Comparison of ENCODE assay signal across 13 mouse cellular contexts in genomic region chr13:28693078-28693477, GRCm38 (mm10).
DNase-seq lines count a peak whose midpoint lies in the region; ATAC-seq and TF ChIP-seq lines count a peak whose summit lies in the region.
"Had no signal": no experiment of that assay in that cellular context is flagged by ENCODE, and none has a peak within 500 bp of the region (broad histone marks: within the 10 kb centered on the region; RNA-seq: fewer than 3 reads in every experiment).

No protein-coding gene starts in this region.

- 67% methylated on average over 4 of the region's 4 CpGs for WGBS in heart, embryonic 13.5 days
- WGBS in heart, adult 2 months, result 85% methylated on average over 4 of the region's 4 CpGs
- WGBS in midbrain, embryonic 12.5 days, result 70% methylated on average over 4 of the region's 4 CpGs
- WGBS in midbrain, embryonic 16.5 days, result 64% methylated on average over 4 of the region's 4 CpGs
- WGBS in embryonic facial prominence, embryonic 13.5 days, result 61% methylated on average over 4 of the region's 4 CpGs

- no peak overlapping the region for H3K9ac ChIP-seq in heart, embryonic 13.5 days
- no peak overlapping the region for H3K9ac ChIP-seq in heart, adult 2 months (ENCODE audit: low read depth, low read length)
- H3K9ac ChIP-seq in midbrain, embryonic 12.5 days (replicated peaks), result no peak overlapping the region
- H3K9ac ChIP-seq in midbrain, embryonic 16.5 days (ENCODE audit: low read depth, low read length), result no peak overlapping the region
- no peak overlapping the region for H3K9ac ChIP-seq in embryonic facial prominence, embryonic 13.5 days

- H3K4me3 ChIP-seq in heart, embryonic 13.5 days, result no peak overlapping the region
- H3K4me3 ChIP-seq in heart, adult 2 months, result no peak overlapping the region
- no peak overlapping the region for H3K4me3 ChIP-seq in midbrain, embryonic 12.5 days
- no peak overlapping the region for H3K4me3 ChIP-seq in midbrain, embryonic 16.5 days (ENCODE audit: low read depth, low read length)
- no peak overlapping the region for H3K4me3 ChIP-seq in embryonic facial prominence, embryonic 13.5 days

- H3K27me3 ChIP-seq in heart, embryonic 13.5 days (replicated peaks), result no peaks in the 10 kb centered on the region
- no peaks in the 10 kb centered on the region for H3K27me3 ChIP-seq in heart, adult 2 months (ENCODE audit: control insufficient read depth, insufficient read depth, low read length)
- no peaks in the 10 kb centered on the region for H3K27me3 ChIP-seq in midbrain, embryonic 12.5 days
- H3K27me3 ChIP-seq in midbrain, embryonic 16.5 days (ENCODE audit: control insufficient read depth, insufficient read depth, low read depth, low read length), result no peaks in the 10 kb centered on the region
- no peaks in the 10 kb centered on the region for H3K27me3 ChIP-seq in embryonic facial prominence, embryonic 13.5 days

- ATAC-seq in heart, embryonic 13.5 days (ENCODE audit: extremely low read depth, insufficient number of reproducible peaks, low FRiP score, low TSS enrichment), result no peak
- ATAC-seq in midbrain, embryonic 12.5 days (ENCODE audit: low FRiP score, low read depth), result no peak
- ATAC-seq in midbrain, embryonic 16.5 days, result no peak
- no peak for ATAC-seq in embryonic facial prominence, embryonic 13.5 days (ENCODE audit: insufficient number of reproducible peaks, insufficient read depth, low FRiP score, low TSS enrichment, low read depth)

- H3K36me3 ChIP-seq in heart, embryonic 13.5 days, result no peaks in the 10 kb centered on the region
- no peaks in the 10 kb centered on the region for H3K36me3 ChIP-seq in heart, adult 2 months (ENCODE audit: control insufficient read depth, insufficient read depth, low read length)
- H3K36me3 ChIP-seq in midbrain, embryonic 12.5 days, result no peaks in the 10 kb centered on the region
- H3K36me3 ChIP-seq in midbrain, embryonic 16.5 days (ENCODE audit: control insufficient read depth, insufficient read depth, low read length), result no peaks in the 10 kb centered on the region
- no peaks in the 10 kb centered on the region for H3K36me3 ChIP-seq in embryonic facial prominence, embryonic 13.5 days

- intact Hi-C loops in heart, adult 2 months (cut with DNase I), result no loop called here

- TF ChIP-seq CTCF in heart, adult 2 months (IDR thresholded peaks at IDR 0.05), result no peak

- no peaks in the 10 kb centered on the region for H3K79me2 ChIP-seq in heart, adult 2 months (replicated peaks; ENCODE audit: control insufficient read depth, insufficient read depth, low read length)

- H3K4me1 ChIP-seq in heart, embryonic 13.5 days, result peaks cover 36% of the 10 kb centered on the region
- H3K4me1 ChIP-seq in heart, adult 2 months (ENCODE audit: control insufficient read depth, insufficient read depth, low read length), result peaks cover 3% of the 10 kb centered on the region
- peaks cover 31% of the 10 kb centered on the region for H3K4me1 ChIP-seq in midbrain, embryonic 12.5 days
- H3K4me1 ChIP-seq in midbrain, embryonic 16.5 days (ENCODE audit: control insufficient read depth, insufficient read depth, low read length), result peaks cover 11% of the 10 kb centered on the region
- H3K4me1 ChIP-seq in embryonic facial prominence, embryonic 13.5 days, result peaks cover 74% of the 10 kb centered on the region

- TF ChIP-seq POLR2A in heart, adult 2 months (IDR thresholded peaks at IDR 0.05; ENCODE audit: insufficient read depth, low read depth, low read length), result no peak

- no peak for DNase-seq in heart, adult 2 months
- DNase-seq in thymus, postnatal 25 days, result peak; percentile 49
- DNase-seq in left cerebral cortex, adult 9 months (ENCODE audit: low spot score in 2 of 2), result no peak
- no peak for DNase-seq in adrenal gland, adult 8-10 months
- DNase-seq: cerebellum, adult 18-20 months; heart, adult 11 months; heart, postnatal 14 days; kidney, postnatal 10 days; right cerebral cortex, postnatal 14 days had no signal

- no peak for TF ChIP-seq EP300 in heart, adult 2 months (IDR thresholded peaks at IDR 0.05; ENCODE audit: insufficient read depth, low read depth, low read length)

- H3K9me3 ChIP-seq in heart, embryonic 13.5 days, result no peaks in the 10 kb centered on the region
- H3K9me3 ChIP-seq in midbrain, embryonic 12.5 days, result no peaks in the 10 kb centered on the region
- no peaks in the 10 kb centered on the region for H3K9me3 ChIP-seq in midbrain, embryonic 16.5 days (replicated peaks; ENCODE audit: control insufficient read depth, low read length, poor library complexity, severe bottlenecking)
- H3K9me3 ChIP-seq in embryonic facial prominence, embryonic 13.5 days, result no peaks in the 10 kb centered on the region

- 0 out of 2 replicates have a peak overlapping the region, but pooled peaks have one; percentile 7 for H3K27ac ChIP-seq in heart, embryonic 13.5 days (replicated peaks)
- H3K27ac ChIP-seq in heart, adult 2 months, result no peak overlapping the region
- peak overlapping the region; percentile 25; the same call in 1 of the 2 replicates for H3K27ac ChIP-seq in midbrain, embryonic 12.5 days (replicated peaks)
- no peak overlapping the region for H3K27ac ChIP-seq in midbrain, embryonic 16.5 days (ENCODE audit: low read length)
- H3K27ac ChIP-seq in embryonic facial prominence, embryonic 13.5 days, result 0 out of 2 replicates have a peak overlapping the region, but pooled peaks have one; percentile 34

- no peak overlapping the region for H3K4me2 ChIP-seq in heart, embryonic 13.5 days
- no peak overlapping the region for H3K4me2 ChIP-seq in midbrain, embryonic 12.5 days (replicated peaks)
- no peak overlapping the region for H3K4me2 ChIP-seq in midbrain, embryonic 16.5 days (ENCODE audit: low read length)
- no peak overlapping the region for H3K4me2 ChIP-seq in embryonic facial prominence, embryonic 13.5 days

Comparison
In these comparisons a context has a peak if more than half of its experiments do, and no peak if none do; other contexts are left out.
1. H3K27ac ChIP-seq: peak in heart, embryonic 13.5 days (single experiment), midbrain, embryonic 12.5 days (single experiment) and embryonic facial prominence, embryonic 13.5 days (single experiment); none in heart, adult 2 months (single experiment) and midbrain, embryonic 16.5 days (single experiment).